Mouse (Mus musculus) liver, adult 2 months (tissue): Measurements from ENCODE around the gene Tmem30b.

Experiments used
- CTCF ChIP-seq: fragments of 200-500 bp; IDR thresholded peaks from 2 replicates; pipeline ENCODE4 v1.5.1; 2011; ENCODE audit warnings: low read depth, low read length, control low read depth
- POLR2A ChIP-seq: fragments of 200-500 bp; IDR thresholded peaks from 2 replicates; pipeline ENCODE4 v1.6.1; 2011; ENCODE audit warnings: low read length, control low read depth; ENCODE audit not compliant: insufficient read depth; ENCODE audit errors: extremely low read depth

GRCm38 (mm10) chr12:73564795-73565619, 18.8 kb upstream of the Tmem30b start:
- TF ChIP-seq POLR2A (no peak), CTCF (peak; percentile 63)
